Mouse (Mus musculus) right cerebral cortex, postnatal 36 days (tissue): Measurements from ENCODE around the gene Tgtp2.
"Not testable (repeated sequence)": the region's sequence is repeated elsewhere in the genome, so short reads cannot be mapped to it uniquely, and the experiment has no call there.

Experiments used
- DNase-seq, 2 experiments: peaks; one replicate each; pipeline ENCODE4 v3.0.0; 2022; ENCODE audit warnings: low spot score in 2 of 2, mixed read lengths in 1 of 2

Tgtp2 gene

DNA sequence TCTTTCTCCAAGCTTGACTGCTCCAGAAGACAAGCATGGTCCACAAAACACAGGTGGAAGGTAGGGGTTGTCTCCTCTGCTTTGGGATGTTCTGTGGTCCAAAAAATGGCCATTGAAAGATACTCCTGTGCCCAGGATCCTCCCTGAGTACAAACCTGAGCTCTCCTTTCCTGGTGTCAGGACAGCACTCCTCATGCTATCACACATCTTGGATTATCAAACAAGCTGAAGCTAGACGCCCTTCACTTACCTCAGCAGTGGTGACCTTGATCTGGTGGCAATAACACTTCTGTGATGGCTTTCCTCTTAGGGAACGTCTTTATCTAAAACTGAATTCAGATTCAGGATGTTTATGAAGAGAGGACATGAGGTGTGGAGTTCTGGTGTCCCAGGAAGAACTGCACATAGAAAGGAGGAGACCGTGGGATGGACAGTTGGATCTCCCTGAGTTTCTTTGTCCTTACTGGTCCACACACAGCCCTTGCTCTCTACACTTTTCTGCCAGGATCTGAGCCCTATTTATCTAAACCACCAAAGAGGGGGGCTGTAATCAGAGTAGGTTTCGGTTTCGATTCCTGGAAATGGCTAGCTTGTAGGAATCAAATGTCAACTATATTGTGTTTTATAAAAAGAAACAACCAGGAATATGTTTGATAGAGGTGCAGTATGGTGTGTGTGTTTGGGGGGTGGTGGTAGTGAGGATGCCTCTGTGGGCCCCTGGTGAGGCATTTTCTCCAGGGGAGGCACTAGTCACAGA is at the start of gene Tgtp2:
Gene Tgtp2, minus strand, starts transcription at position 494 of the 757 bp plus-strand sequence.
- DNase-seq, result not testable (repeated sequence)

DNA sequence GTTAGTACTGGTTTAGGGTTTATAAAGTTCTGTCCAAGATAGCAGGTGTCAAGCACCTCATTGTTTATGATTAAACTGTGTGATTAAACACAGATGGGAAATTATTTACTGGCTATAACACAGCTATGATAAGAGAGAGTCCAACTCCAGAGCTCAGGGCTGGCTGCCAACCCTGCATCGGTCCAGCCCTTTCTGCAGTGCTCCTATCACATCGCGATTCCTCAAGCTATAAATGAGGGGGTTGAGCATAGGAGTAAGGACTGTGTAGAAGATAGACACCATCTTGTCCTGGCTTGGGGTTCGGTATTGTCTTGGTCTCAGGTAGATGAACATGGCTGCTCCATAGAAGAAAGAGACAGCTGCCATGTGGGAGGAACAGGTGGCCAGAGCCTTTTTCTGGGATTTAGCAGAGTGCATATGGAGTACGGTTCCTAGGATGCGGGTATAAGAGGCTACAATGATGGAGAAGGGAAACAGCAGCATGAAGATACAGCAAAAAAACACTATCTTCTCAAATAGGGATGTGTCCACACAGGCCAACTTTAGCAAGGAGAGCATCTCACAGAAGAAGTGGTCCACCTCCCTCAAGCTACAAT is 48.7 kb upstream of the Tgtp2 start:
- DNase-seq, result peak in 1 of 2 experiments; percentile 19

DNA sequence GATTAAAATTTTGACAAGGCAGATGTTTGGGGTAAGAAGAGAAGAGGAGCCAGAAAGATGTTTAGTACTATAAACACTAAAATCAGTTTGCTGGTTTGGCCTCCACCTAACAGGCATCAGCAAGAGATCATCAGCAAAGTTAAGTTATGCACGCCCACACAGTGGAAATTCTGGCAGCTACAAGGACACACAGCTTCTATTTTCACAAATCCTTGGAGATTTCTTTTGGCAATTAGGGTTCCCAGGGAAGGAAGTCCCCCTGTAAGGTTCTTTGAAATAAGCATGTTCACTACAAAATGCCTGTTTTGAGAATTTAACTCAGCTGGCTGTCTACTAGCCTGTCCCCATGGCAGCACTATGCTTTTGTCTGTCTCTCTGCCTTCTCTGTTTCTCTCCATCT is 47.0 kb upstream of the Tgtp2 start:
- no peak for DNase-seq

DNA sequence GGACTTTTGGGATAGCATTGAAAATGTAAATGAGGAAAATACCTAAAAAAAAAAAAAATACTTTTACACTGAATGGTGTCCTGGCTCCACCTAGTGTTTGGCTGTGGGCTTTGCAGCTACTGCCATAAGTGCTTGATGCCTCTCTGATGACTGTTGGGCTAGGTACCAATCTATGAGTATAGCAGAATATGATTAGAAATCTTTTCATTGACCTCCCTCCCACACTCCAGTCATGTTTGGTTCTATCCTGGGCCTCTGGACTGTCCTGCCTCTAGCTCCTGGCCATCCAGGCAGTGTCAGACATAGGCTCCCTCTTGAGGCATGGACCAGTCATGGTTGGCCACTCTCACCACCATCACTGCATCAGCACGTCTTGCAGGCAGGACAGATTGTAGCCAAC is 44.8 kb upstream of the Tgtp2 start:
- no peak for DNase-seq

DNA sequence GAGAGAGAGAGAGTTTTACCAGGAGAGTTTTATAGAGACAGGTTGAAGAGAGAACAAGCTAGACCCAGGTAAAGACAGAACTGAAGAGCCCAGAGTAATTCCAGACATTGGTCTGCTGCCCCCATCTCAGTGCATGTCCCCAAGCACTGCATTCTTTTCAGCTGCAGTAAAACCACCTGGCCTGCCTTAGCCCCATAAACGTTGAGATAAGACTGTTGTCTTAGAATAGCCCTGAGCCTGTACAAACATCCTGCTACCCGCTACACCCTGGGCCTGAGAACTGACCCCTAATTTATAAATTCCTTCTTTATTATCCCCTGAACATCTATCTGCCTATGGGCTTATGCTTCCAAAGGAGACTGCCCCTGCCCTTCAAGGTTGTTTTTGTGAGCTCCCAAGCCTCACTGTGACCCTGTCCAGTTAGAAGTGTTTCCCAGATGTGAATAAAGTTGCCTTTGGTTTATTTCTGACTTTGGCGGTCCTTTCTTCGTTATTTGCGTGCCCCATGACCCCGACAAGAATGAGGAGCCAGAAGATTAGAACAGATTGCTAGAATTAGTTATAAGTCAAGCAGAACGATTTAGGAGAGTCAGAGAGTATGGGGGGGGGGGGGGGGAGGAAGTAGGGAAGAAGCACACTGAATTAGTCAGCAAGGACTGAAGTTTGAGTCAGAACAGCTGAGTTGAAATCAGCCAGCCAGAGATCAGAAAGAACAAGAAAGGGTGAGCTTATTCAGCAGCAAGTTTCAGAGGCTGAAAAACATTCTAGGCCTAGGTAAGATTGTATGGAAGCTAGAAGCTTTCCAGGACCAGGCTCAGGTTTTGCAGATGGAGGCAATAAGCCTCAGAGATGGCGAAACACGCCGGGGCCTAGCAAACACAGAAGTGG is 43.9 kb upstream of the Tgtp2 start:
- no peak for DNase-seq

DNA sequence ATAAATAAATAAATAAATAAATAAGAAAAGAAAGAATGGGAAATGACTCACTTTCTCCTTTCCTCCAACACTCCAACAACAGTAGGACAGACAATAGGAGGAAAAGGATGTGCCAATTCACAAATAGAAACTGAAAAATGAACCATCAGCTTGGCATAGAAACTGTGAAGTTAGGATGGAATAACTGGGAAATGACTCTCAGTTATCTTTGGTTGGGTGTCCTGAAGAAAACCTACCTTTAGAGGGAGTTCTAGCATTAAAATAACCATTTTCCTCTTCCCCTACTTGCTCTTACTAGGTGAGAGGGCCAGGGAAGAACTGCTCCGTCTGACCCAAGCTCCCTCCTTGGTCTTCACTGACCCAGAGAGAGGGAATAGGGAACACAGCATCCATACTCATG is 41.7 kb upstream of the Tgtp2 start:
- no peak for DNase-seq

DNA sequence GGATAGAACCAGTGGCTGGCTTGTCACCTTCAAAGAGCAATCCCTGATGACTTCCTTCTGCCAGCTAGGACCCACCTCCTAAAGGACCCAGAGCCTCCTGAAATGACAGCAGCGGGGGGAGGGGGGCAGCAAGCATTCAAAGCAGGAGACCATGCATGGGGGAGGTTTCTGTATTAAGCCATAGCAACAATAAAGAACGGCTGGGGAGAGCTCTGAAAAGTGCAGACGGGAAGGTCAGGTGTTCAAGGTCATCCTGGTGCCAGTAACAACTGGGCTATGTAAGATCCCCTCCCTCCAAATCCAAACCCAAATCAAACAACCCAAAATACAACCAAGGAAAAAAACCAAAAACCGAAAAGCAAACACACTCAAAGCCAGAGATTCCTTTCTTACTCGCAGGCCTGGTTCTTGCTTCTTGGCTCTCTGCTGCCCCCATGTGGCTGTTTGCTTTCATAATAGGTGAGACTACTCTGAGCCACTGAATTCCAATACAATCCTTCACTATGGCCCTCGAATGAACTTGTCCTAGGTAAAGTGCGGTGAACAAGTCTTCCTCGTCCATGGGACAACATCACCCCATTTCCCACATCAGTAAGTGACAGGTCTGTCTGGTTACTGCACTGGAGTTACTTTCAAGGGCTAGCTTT is 39.2 kb upstream of the Tgtp2 start:
- DNase-seq, result peak; percentile 60 to 69

DNA sequence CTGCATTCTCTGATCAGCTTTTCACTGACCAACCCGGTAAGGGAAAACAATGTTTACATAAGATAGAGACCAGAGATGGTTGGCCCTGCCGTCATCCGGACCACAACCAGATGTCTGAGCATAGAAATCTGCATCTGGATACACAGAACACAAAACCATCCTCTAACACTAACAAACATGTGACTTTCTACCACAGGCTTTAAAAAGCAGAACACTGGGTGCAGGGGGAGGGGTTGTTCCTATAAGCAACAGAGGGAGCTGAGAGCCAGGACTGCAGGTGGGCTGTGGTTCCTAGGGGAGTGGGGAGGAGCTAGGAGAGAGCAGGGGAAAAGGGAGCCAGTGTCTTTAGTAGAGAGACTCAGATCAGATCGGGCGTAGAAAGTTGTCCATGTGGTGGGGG is 37.5 kb upstream of the Tgtp2 start:
- no peak for DNase-seq

DNA sequence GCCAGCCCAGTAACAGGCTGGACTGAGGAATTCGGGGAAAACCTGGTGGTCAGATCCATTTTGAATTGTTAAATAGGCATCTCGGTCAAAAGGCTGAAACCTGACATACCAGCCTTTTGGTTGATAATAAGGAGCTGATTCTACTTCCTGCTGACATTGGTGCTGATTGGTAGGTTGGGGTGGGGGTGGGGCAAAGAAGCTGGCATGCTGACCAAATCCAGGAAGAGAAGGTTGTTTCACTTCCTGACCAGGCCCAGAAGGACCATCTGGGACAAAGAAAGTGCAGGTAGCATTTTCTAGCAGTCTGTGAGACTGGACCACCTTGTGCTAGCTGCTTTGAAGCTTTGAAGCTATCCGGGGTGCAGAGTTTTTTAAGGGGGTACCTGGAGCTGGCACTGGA is 36.4 kb upstream of the Tgtp2 start:
- no peak for DNase-seq

DNA sequence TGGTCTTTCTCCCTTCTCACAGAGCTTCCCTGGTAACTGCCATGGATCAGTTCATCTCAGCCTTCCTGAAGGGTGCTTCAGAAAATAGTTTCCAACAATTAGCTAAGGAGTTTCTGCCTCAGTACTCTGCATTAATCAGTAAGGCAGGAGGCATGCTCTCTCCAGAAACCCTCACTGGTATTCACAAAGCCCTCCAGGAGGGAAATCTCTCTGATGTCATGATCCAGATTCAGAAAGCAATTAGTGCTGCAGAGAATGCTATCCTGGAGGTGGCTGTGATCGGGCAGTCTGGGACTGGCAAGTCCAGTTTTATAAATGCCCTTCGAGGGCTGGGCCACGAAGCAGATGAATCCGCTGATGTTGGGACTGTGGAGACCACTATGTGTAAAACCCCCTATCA is 31.4 kb upstream of the Tgtp2 start:
- no peak for DNase-seq

DNA sequence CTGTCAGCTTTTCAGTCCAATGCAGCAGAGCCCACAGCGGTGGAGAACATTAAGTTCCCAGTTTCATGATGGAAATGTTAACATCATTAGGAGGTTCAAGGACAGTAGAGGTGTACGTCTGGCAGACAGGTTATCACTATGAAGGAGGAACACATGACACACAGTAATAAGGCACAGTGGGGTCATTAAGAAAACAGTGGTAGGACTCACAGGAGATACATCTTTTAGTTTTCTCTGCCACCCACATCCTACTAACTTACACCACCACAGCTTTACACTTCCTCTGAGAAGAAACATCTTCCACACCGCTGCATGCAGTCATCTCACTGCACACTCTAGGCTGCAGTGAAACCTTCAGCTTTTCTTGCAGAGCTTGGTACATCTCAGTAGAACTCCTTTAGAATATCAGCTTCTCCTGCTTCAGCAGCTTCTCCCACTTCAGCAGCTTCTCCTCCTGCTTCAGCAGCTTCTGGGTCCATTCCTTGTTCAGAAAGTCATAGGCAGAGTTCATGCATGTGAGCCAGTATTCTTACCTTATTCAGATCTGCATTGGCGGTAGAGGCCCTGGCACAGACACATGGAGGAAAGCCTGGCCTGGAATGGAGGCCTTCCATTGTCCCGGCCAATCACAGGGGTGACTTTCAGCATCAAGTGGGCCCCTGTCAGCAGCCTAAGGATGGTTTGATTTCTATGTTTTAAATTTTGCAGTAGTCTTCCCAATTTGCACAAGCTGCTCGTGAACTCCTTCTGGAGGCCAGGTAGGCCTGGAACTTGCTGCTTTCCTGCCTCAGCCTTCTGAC is 30.1 kb upstream of the Tgtp2 start:
- no peak for DNase-seq

DNA sequence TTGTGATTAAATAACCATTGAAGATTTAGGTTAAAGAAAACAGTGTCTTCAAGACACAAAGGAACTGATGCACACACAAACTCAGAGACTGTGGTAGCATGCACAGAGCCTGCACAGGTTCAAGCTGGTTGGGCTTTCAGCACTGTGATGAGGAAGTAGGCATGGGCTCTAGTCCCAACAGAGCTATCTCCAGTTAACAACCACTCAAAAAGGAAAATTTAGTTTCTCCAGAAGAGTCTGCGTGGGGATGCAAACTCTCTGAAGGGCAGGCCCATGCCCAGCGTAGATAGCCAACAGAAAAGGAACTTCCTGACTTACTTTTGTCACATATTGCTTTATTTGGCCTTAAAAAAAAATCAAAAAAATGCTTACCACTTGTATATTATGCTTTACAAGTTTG is 28.8 kb upstream of the Tgtp2 start:
- no peak for DNase-seq

DNA sequence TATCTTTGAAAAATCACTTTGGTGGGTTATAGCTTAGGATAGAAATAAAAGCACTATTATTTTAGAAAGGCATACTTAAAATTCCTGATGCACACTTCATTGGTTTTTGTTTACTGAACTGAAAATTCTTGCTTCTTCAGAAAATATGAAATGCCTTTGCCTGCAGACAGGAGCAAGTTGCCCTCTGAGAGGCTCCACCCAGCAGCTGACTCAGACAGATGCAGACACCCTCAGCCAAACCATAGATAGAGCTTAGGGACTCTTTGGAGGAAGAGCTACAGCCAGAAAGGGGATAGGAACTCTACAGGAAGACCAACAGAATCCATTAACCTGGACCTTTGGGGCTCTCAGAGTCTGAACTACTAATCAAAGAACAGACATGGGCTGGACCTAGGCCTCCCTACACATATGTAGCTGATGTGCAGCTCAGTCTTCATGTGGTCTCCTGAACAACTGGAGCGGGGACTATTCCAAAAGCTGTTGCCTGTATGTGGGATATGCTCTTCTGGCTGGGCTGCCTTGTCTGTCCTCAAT is 28.1 kb upstream of the Tgtp2 start:
- no peak for DNase-seq

DNA sequence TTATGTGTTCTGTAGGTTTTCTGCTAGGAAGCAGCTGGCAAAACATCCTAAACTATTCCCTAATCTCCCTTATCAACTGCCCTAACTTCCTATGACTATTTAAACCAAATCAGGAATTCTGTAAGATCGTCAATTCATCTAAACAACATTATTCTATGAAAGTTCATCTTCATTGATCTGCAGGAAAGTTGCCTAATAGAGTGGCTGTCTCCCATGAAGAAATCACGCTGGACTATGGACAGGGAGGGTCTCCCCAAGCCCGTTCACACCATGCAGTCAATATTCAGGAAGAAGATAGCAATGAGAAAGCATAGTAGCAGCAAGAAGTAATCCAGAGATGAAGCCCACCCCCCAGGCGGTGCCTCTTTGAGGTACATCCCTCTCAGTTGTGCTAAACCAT is 27.2 kb upstream of the Tgtp2 start:
- no peak for DNase-seq

DNA sequence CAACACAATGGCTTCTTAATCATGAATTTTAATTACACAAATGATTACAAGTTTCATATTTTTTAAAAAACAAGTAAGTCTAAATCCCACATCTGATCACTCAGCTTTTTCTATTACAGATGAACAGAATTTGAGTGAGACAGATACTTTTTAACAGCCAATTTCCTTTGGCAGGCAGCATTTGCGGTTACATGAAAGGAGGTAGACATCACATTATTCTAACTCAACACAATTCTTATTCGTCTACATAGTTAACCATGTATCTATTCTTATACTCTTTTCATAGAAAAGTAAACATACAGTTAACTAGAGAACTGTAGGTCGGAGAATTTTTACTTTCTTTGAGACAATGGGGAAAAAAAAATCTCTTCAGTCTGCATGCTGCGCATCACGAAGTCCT is 26.5 kb upstream of the Tgtp2 start:
- DNase-seq, result no peak

DNA sequence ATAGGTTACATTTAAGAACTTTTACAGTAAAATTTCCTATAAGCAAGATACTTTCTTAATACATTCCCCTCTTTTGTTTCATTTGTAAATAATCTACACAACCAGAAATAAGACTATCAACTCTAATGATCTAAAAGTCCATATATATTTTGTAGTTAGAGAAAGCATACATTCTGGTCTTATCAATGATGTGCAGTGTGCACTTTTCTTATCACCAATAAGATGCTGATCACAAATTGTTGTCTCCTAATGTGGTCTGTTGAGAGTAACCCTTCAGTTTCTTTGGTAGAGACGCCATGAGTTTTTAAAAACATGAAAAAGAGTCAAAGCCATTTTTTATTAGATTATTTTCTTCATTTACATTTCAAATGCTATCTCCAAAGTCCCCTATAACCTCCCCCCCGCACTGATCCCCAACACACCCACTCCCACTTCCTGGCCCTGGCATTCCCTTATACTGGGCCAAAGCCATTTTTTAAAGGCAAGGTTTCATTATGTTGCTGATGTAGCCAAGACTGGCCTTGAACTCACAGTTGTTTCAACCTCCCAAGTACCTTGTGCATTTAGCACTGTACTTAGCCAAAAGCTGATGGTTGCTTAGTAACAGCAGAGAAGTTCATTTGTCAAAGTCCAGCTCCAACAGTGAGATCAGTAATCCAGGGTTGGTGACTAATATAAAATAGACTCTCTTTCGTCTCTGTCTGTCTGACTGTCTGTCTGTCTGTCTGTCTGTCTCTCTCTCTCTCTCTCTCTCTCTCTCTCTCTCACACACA is 25.9 kb upstream of the Tgtp2 start:
- no peak for DNase-seq

DNA sequence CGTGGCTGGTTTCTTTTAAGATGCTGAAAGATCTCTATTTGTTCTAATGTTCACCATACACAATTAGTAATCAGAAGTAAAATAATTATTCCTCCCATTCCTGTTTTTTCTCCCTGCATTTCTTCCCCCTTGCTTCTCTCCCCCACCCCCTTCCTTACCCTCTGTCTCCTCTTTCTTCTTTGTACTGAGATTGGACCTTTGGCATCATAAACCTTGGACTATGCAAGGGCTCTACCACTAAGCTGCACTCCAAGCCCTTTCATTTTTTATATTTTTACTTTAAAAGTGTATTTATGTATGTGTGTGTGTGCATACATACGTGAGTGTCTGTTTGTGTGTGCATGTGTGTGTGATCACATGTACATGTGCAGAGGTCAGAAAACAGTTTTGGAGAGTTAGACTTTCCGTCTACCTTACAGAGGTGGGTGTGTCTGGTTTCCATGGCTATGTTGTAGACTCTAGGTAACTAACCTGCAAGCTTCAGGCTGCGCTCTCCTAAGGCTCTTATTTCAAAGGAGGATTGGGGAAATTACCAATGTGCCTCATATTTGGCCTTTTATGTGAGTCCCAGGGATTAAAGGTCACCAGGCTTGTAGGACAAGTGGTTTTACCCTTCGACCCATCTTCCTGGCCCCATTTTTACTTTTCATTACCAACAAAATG is 25.1 kb upstream of the Tgtp2 start:
- no peak for DNase-seq

DNA sequence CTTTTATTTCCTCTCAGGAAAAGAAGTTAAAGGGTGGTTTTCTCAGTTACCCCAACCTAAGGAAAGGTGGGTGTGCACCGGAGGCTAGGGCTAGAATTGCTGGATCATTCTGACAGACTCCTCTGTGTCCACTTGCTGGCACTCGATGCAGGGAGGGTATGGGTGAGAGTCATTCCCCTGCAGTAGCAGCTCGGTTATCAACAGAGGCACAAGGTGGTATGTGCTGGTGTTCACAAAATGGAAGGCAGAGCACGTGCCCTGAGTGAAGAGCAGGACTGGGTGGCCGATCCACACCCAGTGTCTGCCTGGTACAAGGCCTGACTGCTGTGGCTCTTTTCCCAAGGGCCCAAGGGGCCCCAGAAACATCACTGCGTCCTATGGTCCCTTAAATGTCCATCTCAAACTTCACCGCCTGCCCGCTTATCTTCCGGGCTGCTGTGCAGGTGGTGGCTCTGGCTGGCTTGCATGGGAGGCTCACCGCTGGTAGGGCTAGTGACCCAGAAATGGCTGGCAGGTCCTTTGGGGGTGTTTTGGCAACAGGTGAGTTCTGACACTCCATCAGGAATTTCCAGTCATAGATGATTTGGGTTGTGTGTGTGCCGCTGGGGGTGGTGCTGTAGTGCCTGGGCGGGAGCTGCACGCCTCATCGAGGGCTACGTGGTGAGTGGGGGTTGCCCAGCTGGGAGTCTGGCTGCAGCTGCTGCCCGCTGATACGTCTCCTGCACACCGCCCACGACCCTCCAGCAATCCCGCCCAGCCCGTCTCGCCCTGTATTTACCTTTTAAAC is 24.0 kb upstream of the Tgtp2 start:
- no peak for DNase-seq

DNA sequence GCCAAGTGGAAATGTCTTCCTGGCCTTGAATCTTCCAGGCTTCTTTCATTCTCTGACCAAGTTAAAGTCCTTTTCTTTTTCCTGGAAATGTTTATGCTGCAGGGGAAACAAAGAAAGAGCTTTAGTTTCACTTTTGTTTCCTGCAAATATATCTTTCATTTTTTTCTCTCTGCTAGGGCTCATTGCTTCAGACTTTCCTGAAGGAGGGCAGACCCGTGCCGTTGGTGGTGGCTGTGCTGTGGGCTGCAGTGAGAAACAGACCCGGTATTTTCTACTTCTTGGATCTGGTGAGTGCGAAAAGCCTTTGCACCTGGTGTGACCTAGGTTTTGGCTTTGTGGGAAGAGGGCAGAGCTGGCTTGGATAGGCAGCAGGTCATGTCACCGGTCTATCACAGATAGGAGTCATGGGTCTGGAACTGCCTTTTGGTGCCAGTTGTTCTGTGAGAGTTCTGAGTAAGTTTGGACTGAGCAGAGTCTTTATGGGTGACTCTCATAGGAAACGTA is 22.9 kb upstream of the Tgtp2 start:
- DNase-seq, result no peak
